Mouse (Mus musculus) heart, postnatal 4 days (tissue): Measurements from ENCODE around the gene Flrt2. TPM values are rescaled to one million over a fixed set of nuclear protein-coding genes. Genes with fewer than 3 reads are reported as not detected.

Experiments
- DNase-seq: peaks from one replicate; pipeline ENCODE4 v3.0.0; 2021
- total RNA-seq, 2 experiments: library from RNA; stranded (reverse); gene quantifications; 2 replicates each; pipeline ENCODE4 v1.2.3; 2021

The Flrt2 gene
- total RNA-seq, 2 experiments from 2014 or later = 19.0 to 20.1 TPM

GRCm38 (mm10) chr12:95737571-95737970 is 45.5 kb downstream of the Flrt2 start:
- no peak for DNase-seq

- DNase-seq = no peak
These were observed 46.0 kb downstream of the Flrt2 start for GRCm38 (mm10) chr12:95738031-95738430.

- DNase-seq = no peak
These were observed 46.6 kb downstream of the Flrt2 start for GRCm38 (mm10) chr12:95738491-95739135.

- no peak for DNase-seq
These were observed 47.7 kb downstream of the Flrt2 start for GRCm38 (mm10) chr12:95739739-95740138.

GRCm38 (mm10) chr12:95741296-95741695 is 49.3 kb downstream of the Flrt2 start:
- no peak for DNase-seq

- DNase-seq = no peak
These were observed 52.3 kb downstream of the Flrt2 start for GRCm38 (mm10) chr12:95744307-95744706.

GRCm38 (mm10) chr12:95746856-95747579 is 55.0 kb downstream of the Flrt2 start:
- no peak for DNase-seq

- DNase-seq = no peak
These were observed 56.7 kb downstream of the Flrt2 start for GRCm38 (mm10) chr12:95748760-95749159.

- no peak for DNase-seq
These were observed 57.2 kb downstream of the Flrt2 start for GRCm38 (mm10) chr12:95749248-95749647.

- DNase-seq = no peak
These were observed 67.3 kb downstream of the Flrt2 start for GRCm38 (mm10) chr12:95759212-95759746.

GRCm38 (mm10) chr12:95765255-95765654 is 73.2 kb downstream of the Flrt2 start:
- no peak for DNase-seq

GRCm38 (mm10) chr12:95769041-95769440 is 77.0 kb downstream of the Flrt2 start:
- no peak for DNase-seq

- DNase-seq = peak; percentile 5
These were observed 78.2 kb downstream of the Flrt2 start for GRCm38 (mm10) chr12:95770251-95770650.

- DNase-seq = no peak
These were observed 98.1 kb downstream of the Flrt2 start for GRCm38 (mm10) chr12:95790146-95790545.

- DNase-seq = no peak
These were observed 124.6 kb downstream of the Flrt2 start for GRCm38 (mm10) chr12:95816660-95817059.
